Mouse (Mus musculus): ENCODE results near the gene Kdm5a. TPM values are rescaled to one million over a fixed set of nuclear protein-coding genes. Genes with fewer than 3 reads are reported as not detected.

The Kdm5a gene
- 35.1 and 43.4 TPM in 2 replicates for polyA plus RNA-seq (2015; fragmentation: Nextera tagmentation; extraction: Ambion mirVana)

GRCm38 (mm10) chr6:120363688-120364522 lies at the start of gene Kdm5a, which contains the start of gene Ccdc77:
TSS of gene Kdm5a (plus strand) at chr6:120364124.
TSS of gene Ccdc77 (minus strand) at chr6:120364374.

GRCm38 (mm10) chr6:120463086-120463871 lies 99.4 kb downstream of the Kdm5a start, which contains the start of gene Il17ra:
TSS of gene Il17ra (plus strand) at chr6:120463247.

GRCm38 (mm10) chr6:120493374-120494181 lies 129.7 kb downstream of the Kdm5a start, which contains the start of gene Tmem121b:
TSS of gene Tmem121b (minus strand) at chr6:120493807.

Other genes starting within 250 kb of the Kdm5a start
- gene D330020A13Rik, start 69.8 kb upstream of the Kdm5a start, polyA plus RNA-seq (2015; fragmentation: Nextera tagmentation; extraction: Ambion mirVana): 0.40 and 0.54 TPM in 2 replicates
- gene B4galnt3, start 69.6 kb upstream of the Kdm5a start, polyA plus RNA-seq (2015; fragmentation: Nextera tagmentation; extraction: Ambion mirVana): 0.71 and 1.8 TPM in 2 replicates
- gene Ccdc77, start 250 bp downstream of the Kdm5a start, polyA plus RNA-seq (2015; fragmentation: Nextera tagmentation; extraction: Ambion mirVana): 12.2 and 16.4 TPM in 2 replicates
- 2.8 and 4.7 TPM in 2 replicates for gene Il17ra, start 99.1 kb downstream of the Kdm5a start, polyA plus RNA-seq (2015; fragmentation: Nextera tagmentation; extraction: Ambion mirVana)
- gene Tmem121b, start 129.7 kb downstream of the Kdm5a start, polyA plus RNA-seq (2015; fragmentation: Nextera tagmentation; extraction: Ambion mirVana): 0.06 and 0.25 TPM in 2 replicates
- 15.6 and 25.0 TPM in 2 replicates for gene Hdhd5, start 167.2 kb downstream of the Kdm5a start, polyA plus RNA-seq (2015; fragmentation: Nextera tagmentation; extraction: Ambion mirVana)

Measured in adrenal gland, postnatal 0 days (tissue).